Mouse (Mus musculus): ENCODE measurements at regions not wholly inside any gene's neighbourhood (a gene's known extent, or its start where the extent isn't known, plus 50 kb on each side); places are given as distances from the start of the nearest gene placed in this dataset.

GRCm38 (mm10) chr2:48624461-48624860 is 189.4 kb upstream of the Acvr2a start:
- H3K9me3 ChIP-seq (replicated peaks; ENCODE audit: control insufficient read depth, insufficient read depth, low read length, poor library complexity, severe bottlenecking): no peaks in the 10 kb centered on the region
- no peak overlapping the region for H3K4me3 ChIP-seq (ENCODE audit: low read depth, low read length)
- H3K4me1 ChIP-seq (ENCODE audit: control insufficient read depth, insufficient read depth, low read length): no peaks in the 10 kb centered on the region
- no peak for TF ChIP-seq CTCF (IDR thresholded peaks at IDR 0.05; ENCODE audit: low read depth, low read length)
- TF ChIP-seq EP300 (IDR thresholded peaks at IDR 0.05; ENCODE audit: insufficient read depth, low read depth, low read length): no peak
- TF ChIP-seq POLR2A (IDR thresholded peaks at IDR 0.05; ENCODE audit: insufficient read depth, low read length): no peak
- no peak overlapping the region for H3K27ac ChIP-seq (ENCODE audit: insufficient read depth, low read length)
- no peak overlapping the region for H3K9ac ChIP-seq (ENCODE audit: low read depth, poor library complexity, severe bottlenecking)
- no peaks in the 10 kb centered on the region for H3K36me3 ChIP-seq (ENCODE audit: control insufficient read depth, insufficient read depth, low read length, poor library complexity, severe bottlenecking)
- H3K27me3 ChIP-seq (ENCODE audit: control insufficient read depth, insufficient read depth, low read length, poor library complexity, severe bottlenecking): no peaks in the 10 kb centered on the region

- no peaks in the 10 kb centered on the region for H3K4me1 ChIP-seq (ENCODE audit: control insufficient read depth, insufficient read depth, low read length)
- H3K9ac ChIP-seq (ENCODE audit: low read depth, poor library complexity, severe bottlenecking): no peak overlapping the region
- H3K4me3 ChIP-seq (ENCODE audit: low read depth, low read length): no peak overlapping the region
- no peaks in the 10 kb centered on the region for H3K9me3 ChIP-seq (replicated peaks; ENCODE audit: control insufficient read depth, insufficient read depth, low read length, poor library complexity, severe bottlenecking)
- H3K27ac ChIP-seq (ENCODE audit: insufficient read depth, low read length): no peak overlapping the region
- H3K27me3 ChIP-seq (ENCODE audit: control insufficient read depth, insufficient read depth, low read length, poor library complexity, severe bottlenecking): no peaks in the 10 kb centered on the region
- TF ChIP-seq CTCF (IDR thresholded peaks at IDR 0.05; ENCODE audit: low read depth, low read length) (no peak), EP300 (IDR thresholded peaks at IDR 0.05; ENCODE audit: insufficient read depth, low read depth, low read length) (no peak), POLR2A (IDR thresholded peaks at IDR 0.05; ENCODE audit: insufficient read depth, low read length) (no peak)
- no peaks in the 10 kb centered on the region for H3K36me3 ChIP-seq (ENCODE audit: control insufficient read depth, insufficient read depth, low read length, poor library complexity, severe bottlenecking)
These were observed 186.9 kb upstream of the Acvr2a start for GRCm38 (mm10) chr2:48627011-48627410.

- Histone ChIP-seq H3K9me3 (replicated peaks; ENCODE audit: control insufficient read depth, insufficient read depth, low read length, poor library complexity, severe bottlenecking) (no peaks in the 10 kb centered on the region), H3K27ac (ENCODE audit: insufficient read depth, low read length) (no peak overlapping the region), H3K27me3 (ENCODE audit: control insufficient read depth, insufficient read depth, low read length, poor library complexity, severe bottlenecking) (no peaks in the 10 kb centered on the region), H3K36me3 (ENCODE audit: control insufficient read depth, insufficient read depth, low read length, poor library complexity, severe bottlenecking) (no peaks in the 10 kb centered on the region), H3K9ac (ENCODE audit: low read depth, poor library complexity, severe bottlenecking) (no peak overlapping the region), H3K4me3 (ENCODE audit: low read depth, low read length) (no peak overlapping the region), H3K4me1 (ENCODE audit: control insufficient read depth, insufficient read depth, low read length) (no peaks in the 10 kb centered on the region)
- TF ChIP-seq EP300 (IDR thresholded peaks at IDR 0.05; ENCODE audit: insufficient read depth, low read depth, low read length) (no peak), CTCF (IDR thresholded peaks at IDR 0.05; ENCODE audit: low read depth, low read length) (no peak), POLR2A (IDR thresholded peaks at IDR 0.05; ENCODE audit: insufficient read depth, low read length) (no peak)
These were observed 184.5 kb upstream of the Acvr2a start for GRCm38 (mm10) chr2:48629106-48630050.

GRCm38 (mm10) chr2:48634456-48635174 is 179.3 kb upstream of the Acvr2a start:
- no peak for TF ChIP-seq CTCF (IDR thresholded peaks at IDR 0.05; ENCODE audit: low read depth, low read length)
- TF ChIP-seq EP300 (IDR thresholded peaks at IDR 0.05; ENCODE audit: insufficient read depth, low read depth, low read length): no peak
- TF ChIP-seq POLR2A (IDR thresholded peaks at IDR 0.05; ENCODE audit: insufficient read depth, low read length): no peak
- H3K27ac ChIP-seq (ENCODE audit: insufficient read depth, low read length): no peak overlapping the region
- no peak overlapping the region for H3K9ac ChIP-seq (ENCODE audit: low read depth, poor library complexity, severe bottlenecking)
- H3K9me3 ChIP-seq (replicated peaks; ENCODE audit: control insufficient read depth, insufficient read depth, low read length, poor library complexity, severe bottlenecking): no peaks in the 10 kb centered on the region
- H3K27me3 ChIP-seq (ENCODE audit: control insufficient read depth, insufficient read depth, low read length, poor library complexity, severe bottlenecking): no peaks in the 10 kb centered on the region
- no peaks in the 10 kb centered on the region for H3K36me3 ChIP-seq (ENCODE audit: control insufficient read depth, insufficient read depth, low read length, poor library complexity, severe bottlenecking)
- H3K4me1 ChIP-seq (ENCODE audit: control insufficient read depth, insufficient read depth, low read length): no peaks in the 10 kb centered on the region
- H3K4me3 ChIP-seq (ENCODE audit: low read depth, low read length): no peak overlapping the region

GRCm38 (mm10) chr2:48636108-48636507 is 177.8 kb upstream of the Acvr2a start:
- H3K9ac ChIP-seq (ENCODE audit: low read depth, poor library complexity, severe bottlenecking): no peak overlapping the region
- no peaks in the 10 kb centered on the region for H3K36me3 ChIP-seq (ENCODE audit: control insufficient read depth, insufficient read depth, low read length, poor library complexity, severe bottlenecking)
- TF ChIP-seq EP300 (IDR thresholded peaks at IDR 0.05; ENCODE audit: insufficient read depth, low read depth, low read length) (no peak), CTCF (IDR thresholded peaks at IDR 0.05; ENCODE audit: low read depth, low read length) (no peak), POLR2A (IDR thresholded peaks at IDR 0.05; ENCODE audit: insufficient read depth, low read length) (no peak)
- H3K27me3 ChIP-seq (ENCODE audit: control insufficient read depth, insufficient read depth, low read length, poor library complexity, severe bottlenecking): no peaks in the 10 kb centered on the region
- no peaks in the 10 kb centered on the region for H3K4me1 ChIP-seq (ENCODE audit: control insufficient read depth, insufficient read depth, low read length)
- H3K4me3 ChIP-seq (ENCODE audit: low read depth, low read length): no peak overlapping the region
- H3K27ac ChIP-seq (ENCODE audit: insufficient read depth, low read length): no peak overlapping the region
- no peaks in the 10 kb centered on the region for H3K9me3 ChIP-seq (replicated peaks; ENCODE audit: control insufficient read depth, insufficient read depth, low read length, poor library complexity, severe bottlenecking)

- Histone ChIP-seq H3K9ac (ENCODE audit: low read depth, poor library complexity, severe bottlenecking) (no peak overlapping the region), H3K27ac (ENCODE audit: insufficient read depth, low read length) (no peak overlapping the region), H3K27me3 (ENCODE audit: control insufficient read depth, insufficient read depth, low read length, poor library complexity, severe bottlenecking) (no peaks in the 10 kb centered on the region), H3K4me3 (ENCODE audit: low read depth, low read length) (no peak overlapping the region), H3K36me3 (ENCODE audit: control insufficient read depth, insufficient read depth, low read length, poor library complexity, severe bottlenecking) (no peaks in the 10 kb centered on the region), H3K9me3 (replicated peaks; ENCODE audit: control insufficient read depth, insufficient read depth, low read length, poor library complexity, severe bottlenecking) (no peaks in the 10 kb centered on the region), H3K4me1 (ENCODE audit: control insufficient read depth, insufficient read depth, low read length) (no peaks in the 10 kb centered on the region)
- no peak for TF ChIP-seq EP300 (IDR thresholded peaks at IDR 0.05; ENCODE audit: insufficient read depth, low read depth, low read length)
- TF ChIP-seq POLR2A (IDR thresholded peaks at IDR 0.05; ENCODE audit: insufficient read depth, low read length): no peak
- no peak for TF ChIP-seq CTCF (IDR thresholded peaks at IDR 0.05; ENCODE audit: low read depth, low read length)
These were observed 169.8 kb upstream of the Acvr2a start for GRCm38 (mm10) chr2:48644114-48644513.

Data from ES-Bruce4 (cell line).